10 mouse cellular contexts compared by ENCODE assay signal in genomic region chr5:89444360-89444759, GRCm38 (mm10). TPM values are rescaled to one million over a fixed set of nuclear protein-coding genes. Genes with fewer than 3 reads are reported as not detected.
DNase-seq lines count a peak whose midpoint lies in the region; ATAC-seq and TF ChIP-seq lines count a peak whose summit lies in the region.
"Had no signal": no experiment of that assay in that cellular context is flagged by ENCODE, and none has a peak within 500 bp of the region (broad histone marks: within the 10 kb centered on the region; RNA-seq: fewer than 3 reads in every experiment).

No protein-coding gene starts in this region.

- TF ChIP-seq CTCF in Patski (IDR thresholded peaks at IDR 0.05) = peak; percentile 93
- TF ChIP-seq CTCF in hindbrain, postnatal 0 days (IDR thresholded peaks at IDR 0.05; ENCODE audit: low read depth) = peak; percentile 65

- H3K27ac ChIP-seq in intestine, embryonic 16.5 days (ENCODE audit: low read length) = no peak overlapping the region
- H3K27ac ChIP-seq in intestine, embryonic 15.5 days = no peak overlapping the region
- no peak overlapping the region for H3K27ac ChIP-seq in hindbrain, postnatal 0 days
- H3K27ac ChIP-seq: liver, embryonic 13.5 days had no signal

- H3K36me3 ChIP-seq in intestine, embryonic 16.5 days (ENCODE audit: control insufficient read depth, insufficient read depth, low read length) = no peaks in the 10 kb centered on the region
- H3K36me3 ChIP-seq in intestine, embryonic 15.5 days = no peaks in the 10 kb centered on the region
- H3K36me3 ChIP-seq in hindbrain, postnatal 0 days (ENCODE audit: insufficient read depth, low read length) = no peaks in the 10 kb centered on the region
- H3K36me3 ChIP-seq: liver, embryonic 13.5 days had no signal

- WGBS in intestine, embryonic 16.5 days = 81% methylated on average over 4 of the region's 4 CpGs
- whole genome bisulfite sequencing in intestine, embryonic 15.5 days = 84% methylated on average over 4 of the region's 4 CpGs
- 82% methylated on average over 4 of the region's 4 CpGs for WGBS in hindbrain, postnatal 0 days

- H3K4me3 ChIP-seq in intestine, embryonic 16.5 days (ENCODE audit: low read length) = no peak overlapping the region
- no peak overlapping the region for H3K4me3 ChIP-seq in intestine, embryonic 15.5 days (replicated peaks)
- no peak overlapping the region for H3K4me3 ChIP-seq in hindbrain, postnatal 0 days (ENCODE audit: low read length)
- H3K4me3 ChIP-seq: liver, embryonic 13.5 days had no signal

- ATAC-seq in intestine, embryonic 16.5 days = peak; percentile 40; the same call in 1 of the 2 replicates
- no peak for ATAC-seq in intestine, embryonic 15.5 days
- peak; percentile 85 for ATAC-seq in Patski
- ATAC-seq in hindbrain, postnatal 0 days = no peak

- no peaks in the 10 kb centered on the region for H3K4me1 ChIP-seq in intestine, embryonic 16.5 days (ENCODE audit: control insufficient read depth, insufficient read depth, low read length)
- H3K4me1 ChIP-seq in intestine, embryonic 15.5 days (replicated peaks) = no peaks in the 10 kb centered on the region
- H3K4me1 ChIP-seq in hindbrain, postnatal 0 days (ENCODE audit: insufficient read depth, low read length) = no peaks in the 10 kb centered on the region
- H3K4me1 ChIP-seq: liver, embryonic 13.5 days had no signal

- in situ Hi-C loops in Patski (cut with MboI; ENCODE audit: low pct_unique_long_range_greater_than_20kb) = no loop called here

- CTCF ChIA-PET in Patski (lab: Charles Lee) = interaction anchor here (0.6 to 4.0 kb wide), 24 partner anchors 10 to 235 kb away, joined by 3 to 50 read pairs (median 4); partner anchors contain the start of gene Gc

- POLR2A ChIA-PET in Patski (lab: Charles Lee) = interaction anchor here (0.9 kb wide), 1 partner anchor 56 kb away, joined by 3 read pairs; no protein-coding TSS in a partner anchor

- H3K9me3 ChIP-seq in intestine, embryonic 16.5 days (ENCODE audit: control insufficient read depth, low read length) = no peaks in the 10 kb centered on the region
- H3K9me3 ChIP-seq in intestine, embryonic 15.5 days = no peaks in the 10 kb centered on the region
- H3K9me3 ChIP-seq in hindbrain, postnatal 0 days (ENCODE audit: low read length) = no peaks in the 10 kb centered on the region
- H3K9me3 ChIP-seq: liver, embryonic 13.5 days had no signal

- no peak overlapping the region for H3K4me2 ChIP-seq in intestine, embryonic 16.5 days (ENCODE audit: low read depth, low read length)
- H3K4me2 ChIP-seq in intestine, embryonic 15.5 days (replicated peaks) = no peak overlapping the region
- no peak overlapping the region for H3K4me2 ChIP-seq in hindbrain, postnatal 0 days (ENCODE audit: low read depth, low read length)
- H3K4me2 ChIP-seq: liver, embryonic 13.5 days had no signal

- no peaks in the 10 kb centered on the region for H3K27me3 ChIP-seq in intestine, embryonic 16.5 days (replicated peaks; ENCODE audit: control insufficient read depth, insufficient read depth, low read length)
- no peaks in the 10 kb centered on the region for H3K27me3 ChIP-seq in intestine, embryonic 15.5 days (replicated peaks)
- peaks cover 3% of the 10 kb centered on the region for H3K27me3 ChIP-seq in Patski
- H3K27me3 ChIP-seq in hindbrain, postnatal 0 days (ENCODE audit: insufficient read depth, low read length) = no peaks in the 10 kb centered on the region
- H3K27me3 ChIP-seq: liver, embryonic 13.5 days had no signal

- peak; percentile 66 for DNase-seq in 416B (ENCODE audit: low read depth)
- peak; percentile 19 for DNase-seq in Patski (ENCODE audit: low read depth, low spot score)
- DNase-seq in hindbrain, postnatal 0 days (ENCODE audit: low spot score) = peak; percentile 51
- no peak for DNase-seq in spleen, postnatal 14 days (ENCODE audit: low spot score in 2 of 2)
- no peak for DNase-seq in heart, postnatal 4 days
- no peak for DNase-seq in cerebellum, adult 9-11 months
- DNase-seq: cerebellum, adult 2 months; liver, embryonic 13.5 days had no signal

- no peak overlapping the region for H3K9ac ChIP-seq in intestine, embryonic 16.5 days (ENCODE audit: low read depth, low read length)
- H3K9ac ChIP-seq in intestine, embryonic 15.5 days = no peak overlapping the region
- no peak overlapping the region for H3K9ac ChIP-seq in hindbrain, postnatal 0 days (replicated peaks; ENCODE audit: low read length)
- H3K9ac ChIP-seq: liver, embryonic 13.5 days had no signal

RNA-seq across cellular contexts. Expression of gene Gc, which starts 13.3 kb away (rescaled TPM):
- polyA plus RNA-seq in intestine, embryonic 16.5 days (2015; fragmentation: Nextera tagmentation; extraction: Ambion mirVana) = 24.4 and 30.7 TPM in 2 replicates
- 30.1 and 52.2 TPM in 2 replicates for polyA plus RNA-seq in intestine, embryonic 15.5 days (2015; fragmentation: Nextera tagmentation; extraction: Ambion mirVana)
- polyA plus RNA-seq in Patski (2021) = 105 TPM
- total RNA-seq in hindbrain, postnatal 0 days (2014; rRNA removed) = 0.42 TPM in 1 of 2 replicates, not detected in the other
- 0.15 and 0.30 TPM in 2 replicates for polyA plus RNA-seq in hindbrain, postnatal 0 days (2015; fragmentation: Nextera tagmentation; extraction: Ambion mirVana)
- not detected for total RNA-seq in heart, postnatal 4 days (2021)
- polyA plus RNA-seq: cerebellum, adult 2 months had no signal

Comparison
In these comparisons a context has a peak if more than half of its experiments do, and no peak if none do; other contexts are left out.
1. ATAC-seq: peak in intestine, embryonic 16.5 days (single experiment) and Patski (single experiment); none in intestine, embryonic 15.5 days (single experiment) and hindbrain, postnatal 0 days (single experiment).
2. DNase-seq: peak in 416B (single experiment), Patski (single experiment) and hindbrain, postnatal 0 days (single experiment); none in spleen, postnatal 14 days (0 of 2), heart, postnatal 4 days (single experiment) and cerebellum, adult 9-11 months (single experiment).
3. RNA of gene Gc, which starts 13.3 kb away (polyA plus RNA-seq): 105 TPM in Patski (single experiment), 24.4 to 30.7 TPM in intestine, embryonic 16.5 days and 30.1 to 52.2 TPM in intestine, embryonic 15.5 days; 0.15 to 0.30 TPM in hindbrain, postnatal 0 days; every median in the first group is over 10 times any median in the second.